In genomic region chr4:46390390-46390970, GRCm38 (mm10) we compare ENCODE assay signal across 8 mouse cellular contexts. TPM values are rescaled to one million over a fixed set of nuclear protein-coding genes. Genes with fewer than 3 reads are reported as not detected.
DNase-seq lines count a peak whose midpoint lies in the region; ATAC-seq and TF ChIP-seq lines count a peak whose summit lies in the region.

No protein-coding gene starts in this region.

- peak overlapping the region; percentile 97 for H3K9ac ChIP-seq in MEL (ENCODE audit: control insufficient read depth, low read depth, low read length, poor library complexity, severe bottlenecking)
- peak overlapping the region; percentile 79; the same call in 1 of the 2 replicates for H3K9ac ChIP-seq in forebrain, embryonic 15.5 days (replicated peaks)
- H3K9ac ChIP-seq in lung, embryonic 14.5 days = peak overlapping the region; percentile 81

- peak overlapping the region; percentile 70 to 90 for H3K4me3 ChIP-seq in MEL (ENCODE audit: control insufficient read depth in 1 of 2, insufficient read depth in 1 of 2, low read depth in 2 of 2, low read length in 2 of 2)
- peak overlapping the region; percentile 74; the same call in 1 of the 2 replicates for H3K4me3 ChIP-seq in forebrain, embryonic 15.5 days
- peak overlapping the region; percentile 61 for H3K4me3 ChIP-seq in lung, embryonic 14.5 days (ENCODE audit: low read depth, low read length)

- DNase-seq in MEL (ENCODE audit: low read depth, low spot score) = peak; percentile 96
- peak; percentile 78 to 80 for DNase-seq in cerebellum, adult 18-20 months
- DNase-seq in layer of hippocampus, adult 8-10 months (ENCODE audit: low spot score in 2 of 2) = peak; percentile 44 to 74
- DNase-seq in lung, embryonic 14.5 days = peak; percentile 95
- DNase-seq in thymus, adult 18-20 months = peak; percentile 61 to 80

- 0 out of 4 replicates have a peak, but pooled peaks of 1 of the 2 experiments have one; percentile 5 for TF ChIP-seq EP300 in MEL (IDR thresholded peaks at IDR 0.05; ENCODE audit: low read depth in 1 of 2, low read length in 2 of 2)

- peak; percentile 84 to 97 (median 94) for TF ChIP-seq CTCF in MEL (IDR thresholded peaks at IDR 0.05 in 2 of 3, conservative IDR thresholded peaks at IDR 0.05 in 1 of 3; ENCODE audit: control insufficient read depth in 1 of 3, insufficient read depth in 1 of 3, low read depth in 2 of 3, low read length in 3 of 3, poor library complexity in 1 of 3, severe bottlenecking in 1 of 3)
- peak; percentile 89 for TF ChIP-seq CTCF in lung, embryonic 14.5 days (IDR thresholded peaks at IDR 0.05; ENCODE audit: low read depth)

- no peaks in the 10 kb centered on the region for H3K27me3 ChIP-seq in MEL (ENCODE audit: control insufficient read depth in 1 of 2, insufficient read depth in 2 of 2, low read length in 2 of 2)
- no peaks in the 10 kb centered on the region for H3K27me3 ChIP-seq in forebrain, embryonic 15.5 days
- H3K27me3 ChIP-seq in lung, embryonic 14.5 days (ENCODE audit: insufficient read depth, low read length) = no peaks in the 10 kb centered on the region

- peak overlapping the region; percentile 96 for H3K27ac ChIP-seq in MEL (ENCODE audit: control insufficient read depth, low read depth, low read length)
- H3K27ac ChIP-seq in forebrain, embryonic 15.5 days (replicated peaks) = no peak overlapping the region
- peak overlapping the region; percentile 16; the same call in 1 of the 2 replicates for H3K27ac ChIP-seq in lung, embryonic 14.5 days (ENCODE audit: low read depth)

- peak in 1 of 2 experiments; percentile 48; a peak in 2 of 4 replicates for TF ChIP-seq POLR2A in MEL (IDR thresholded peaks at IDR 0.05; ENCODE audit: control insufficient read depth in 1 of 2, insufficient read depth in 1 of 2, low read depth in 1 of 2, low read length in 2 of 2, poor library complexity in 1 of 2)

- H3K4me2 ChIP-seq in forebrain, embryonic 15.5 days (replicated peaks) = peak overlapping the region; percentile 58
- peak overlapping the region; percentile 68 for H3K4me2 ChIP-seq in lung, embryonic 14.5 days

- peaks cover 0 to 2% of the 10 kb centered on the region in 2 experiments; a peak in 2 of 4 replicates for H3K36me3 ChIP-seq in MEL (ENCODE audit: control insufficient read depth in 1 of 2, insufficient read depth in 2 of 2, low read length in 2 of 2)
- H3K36me3 ChIP-seq in forebrain, embryonic 15.5 days = 0 out of 2 replicates have a peak, but pooled peaks cover under 1% of the 10 kb centered on the region
- peaks cover 13% of the 10 kb centered on the region for H3K36me3 ChIP-seq in lung, embryonic 14.5 days (ENCODE audit: insufficient read depth)

- 0 out of 4 replicates have a peak, but pooled peaks cover 0 to 2% of the 10 kb centered on the region in 2 experiments for H3K4me1 ChIP-seq in MEL (ENCODE audit: control insufficient read depth in 1 of 2, insufficient read depth in 2 of 2, low read length in 2 of 2)
- peaks cover 12% of the 10 kb centered on the region for H3K4me1 ChIP-seq in forebrain, embryonic 15.5 days
- H3K4me1 ChIP-seq in lung, embryonic 14.5 days (ENCODE audit: insufficient read depth) = no peaks in the 10 kb centered on the region

- WGBS in forebrain, embryonic 15.5 days = 24% methylated on average over 9 of the region's 9 CpGs
- 22% methylated on average over 9 of the region's 9 CpGs for WGBS in lung, embryonic 14.5 days

- TF ChIP-seq RAD21 in MEL (IDR thresholded peaks at IDR 0.05; ENCODE audit: low read depth, low read length) = peak; percentile 77

- no peaks in the 10 kb centered on the region for H3K9me3 ChIP-seq in MEL (replicated peaks; ENCODE audit: insufficient read depth, low read length)
- no peaks in the 10 kb centered on the region for H3K9me3 ChIP-seq in forebrain, embryonic 15.5 days
- no peaks in the 10 kb centered on the region for H3K9me3 ChIP-seq in lung, embryonic 14.5 days (ENCODE audit: low read depth, low read length)

- peaks cover 5% of the 10 kb centered on the region; the same call in 1 of the 2 replicates for H3K79me2 ChIP-seq in MEL (ENCODE audit: control insufficient read depth, insufficient read depth, low read length, poor library complexity)

- ATAC-seq in forebrain, embryonic 15.5 days (replicated peaks) = no peak
- ATAC-seq in hematopoietic stem cell, adult 5-6 weeks (replicated peaks in 1 of 2; ENCODE audit: insufficient read depth in 1 of 2, low FRiP score in 2 of 2, low TSS enrichment in 1 of 2, low read depth in 1 of 2, poor library complexity in 2 of 2, severe bottlenecking in 2 of 2) = peak; percentile 61 to 66
- ATAC-seq in lung, embryonic 14.5 days (ENCODE audit: insufficient read depth) = no peak
- peak; percentile 71 for ATAC-seq in neutrophil, adult 5-6 weeks (ENCODE audit: extremely low read depth, insufficient number of reproducible peaks, low FRiP score, poor library complexity, severe bottlenecking)

TF ChIP-seq in MEL, 35 proteins besides CTCF, POLR2A, EP300 and RAD21 (continues in another document):
- TF ChIP-seq HCFC1 (IDR thresholded peaks at IDR 0.05; ENCODE audit: low read depth, low read length) = peak; percentile 55
- no peak for TF ChIP-seq NRF1 (IDR thresholded peaks at IDR 0.05; ENCODE audit: insufficient read depth, low read depth, low read length, poor library complexity, severe bottlenecking)
- peak; percentile 61 for TF ChIP-seq SIN3A (IDR thresholded peaks at IDR 0.05; ENCODE audit: low read length)
- TF ChIP-seq POLR2AphosphoS5 (IDR thresholded peaks at IDR 0.05; ENCODE audit: borderline replicate concordance, low read depth, low read length) = no peak
- TF ChIP-seq MYB (IDR thresholded peaks at IDR 0.05; ENCODE audit: low read depth, low read length) = no peak
- TF ChIP-seq POLR2AphosphoS2 (IDR thresholded peaks at IDR 0.05; ENCODE audit: low read length) = no peak; the same call in 1 of the 2 replicates
- no peak for TF ChIP-seq JUND (IDR thresholded peaks at IDR 0.05; ENCODE audit: low read depth, low read length)
- TF ChIP-seq GATA1 (IDR thresholded peaks at IDR 0.05; ENCODE audit: low read depth, low read length) = no peak
- TF ChIP-seq TCF12 (IDR thresholded peaks at IDR 0.05; ENCODE audit: low read depth, low read length) = 0 out of 2 replicates have a peak, but pooled peaks have one; percentile 21
- TF ChIP-seq BHLHE40 (IDR thresholded peaks at IDR 0.05; ENCODE audit: borderline replicate concordance, low read depth, low read length) = no peak
- TF ChIP-seq MAZ (IDR thresholded peaks at IDR 0.05; ENCODE audit: low read depth, low read length) = 0 out of 2 replicates have a peak, but pooled peaks have one; percentile 21
- TF ChIP-seq ZNF384 (IDR thresholded peaks at IDR 0.05; ENCODE audit: low read depth, low read length) = no peak
- TF ChIP-seq ETS1 (IDR thresholded peaks at IDR 0.05; ENCODE audit: low read depth, low read length) = peak; percentile 13; the same call in 1 of the 2 replicates
- no peak for TF ChIP-seq CHD2 (IDR thresholded peaks at IDR 0.05; ENCODE audit: low read length)
- no peak for TF ChIP-seq ZKSCAN1 (IDR thresholded peaks at IDR 0.05; ENCODE audit: low read depth, low read length)
- peak; percentile 84 for TF ChIP-seq SMC3 (IDR thresholded peaks at IDR 0.05; ENCODE audit: low read depth, low read length)
- TF ChIP-seq GABPA (IDR thresholded peaks at IDR 0.05; ENCODE audit: low read depth, low read length) = no peak
- no peak for TF ChIP-seq CHD1 (IDR thresholded peaks at IDR 0.05; ENCODE audit: low read depth, low read length)
- peak; percentile 80 for TF ChIP-seq TBP (IDR thresholded peaks at IDR 0.05; ENCODE audit: low read depth, low read length)
- TF ChIP-seq NELFE (IDR thresholded peaks at IDR 0.05; ENCODE audit: low read depth, low read length) = peak; percentile 60
- TF ChIP-seq KAT2A (conservative IDR thresholded peaks at IDR 0.05; ENCODE audit: low read depth, low read length) = no peak
- TF ChIP-seq ELF1 (IDR thresholded peaks at IDR 0.05; ENCODE audit: low read depth, low read length) = no peak
- no peak for TF ChIP-seq E2F4 (IDR thresholded peaks at IDR 0.05; ENCODE audit: borderline replicate concordance, low read depth, low read length)
- TF ChIP-seq MAX (IDR thresholded peaks at IDR 0.05; ENCODE audit: low read length) = peak; percentile 25
- peak; percentile 64 for TF ChIP-seq ZC3H11A (IDR thresholded peaks at IDR 0.05; ENCODE audit: low read depth, low read length)
- TF ChIP-seq RCOR1 (IDR thresholded peaks at IDR 0.05; ENCODE audit: low read depth, low read length) = no peak; the same call in 1 of the 2 replicates

RNA-seq across cellular contexts. Expression of gene Trmo, which starts 1.2 kb away (rescaled TPM):
- total RNA-seq in MEL (2012; rRNA removed) = 4.1 and 5.0 TPM in 2 replicates
- 1 to 10 TPM in 1 of 2 experiments, not detected in 1; 3.5 TPM for polyA plus RNA-seq in MEL (2012; ENCODE audit: insufficient read depth in 1 of 2, insufficient read length in 2 of 2, low read depth in 1 of 2, low replicate concordance in 2 of 2, missing spikeins in 1 of 2)
- 11.5 and 12.7 TPM in 2 replicates for polyA plus RNA-seq in forebrain, embryonic 15.5 days (2015; fragmentation: Nextera tagmentation; extraction: Ambion mirVana)
- 10.6 and 12.9 TPM in 2 replicates for total RNA-seq in hematopoietic stem cell, adult 5-6 weeks (2017)
- total RNA-seq in layer of hippocampus, adult 8-10 months (2022) = 1 to 10 TPM; 4.8 to 6.9 (median 5.6) TPM
- polyA plus RNA-seq in lung, embryonic 14.5 days (2014; fragmentation: Nextera tagmentation; extraction: Ambion mirVana) = 9.2 and 9.4 TPM in 2 replicates
- total RNA-seq in neutrophil, adult 5-6 weeks (2017) = 10.1 and 13.2 TPM in 2 replicates

RNA-seq across cellular contexts. Expression of gene Hemgn, which starts 22.8 kb away (rescaled TPM):
- 7.4 and 11.8 TPM in 2 replicates for total RNA-seq in MEL (2012; rRNA removed)
- 10 to 100 TPM in 1 of 2 experiments, not detected in 1; 19.9 TPM for polyA plus RNA-seq in MEL (2012; ENCODE audit: insufficient read depth in 1 of 2, insufficient read length in 2 of 2, low read depth in 1 of 2, low replicate concordance in 2 of 2, missing spikeins in 1 of 2)
- polyA plus RNA-seq in forebrain, embryonic 15.5 days (2015; fragmentation: Nextera tagmentation; extraction: Ambion mirVana) = 0.24 TPM in 1 of 2 replicates, not detected in the other
- total RNA-seq in hematopoietic stem cell, adult 5-6 weeks (2017) = 35.5 and 57.0 TPM in 2 replicates
- not detected for total RNA-seq in layer of hippocampus, adult 8-10 months (2022)
- polyA plus RNA-seq in lung, embryonic 14.5 days (2014; fragmentation: Nextera tagmentation; extraction: Ambion mirVana) = 0.55 and 0.74 TPM in 2 replicates
- total RNA-seq in neutrophil, adult 5-6 weeks (2017) = 0.47 and 0.74 TPM in 2 replicates

RNA-seq across cellular contexts. Expression of gene Foxe1, which starts 47.1 kb away (rescaled TPM):
- 0.04 TPM in 1 of 2 replicates, not detected in the other for total RNA-seq in MEL (2012; rRNA removed)
- polyA plus RNA-seq in MEL (2012; ENCODE audit: insufficient read depth in 1 of 2, insufficient read length in 2 of 2, low read depth in 1 of 2, low replicate concordance in 2 of 2, missing spikeins in 1 of 2) = not detected
- not detected in 2 replicates for polyA plus RNA-seq in forebrain, embryonic 15.5 days (2015; fragmentation: Nextera tagmentation; extraction: Ambion mirVana)
- not detected in 2 replicates for total RNA-seq in hematopoietic stem cell, adult 5-6 weeks (2017)
- total RNA-seq in layer of hippocampus, adult 8-10 months (2022) = not detected
- polyA plus RNA-seq in lung, embryonic 14.5 days (2014; fragmentation: Nextera tagmentation; extraction: Ambion mirVana) = not detected in 2 replicates
- total RNA-seq in neutrophil, adult 5-6 weeks (2017) = not detected in 2 replicates

Comparison
In these comparisons a context has a peak if more than half of its experiments do, and no peak if none do; other contexts are left out.
1. ATAC-seq: peak in hematopoietic stem cell, adult 5-6 weeks (2 of 2) and neutrophil, adult 5-6 weeks (single experiment); none in forebrain, embryonic 15.5 days (single experiment) and lung, embryonic 14.5 days (single experiment).
2. Peak in every context shown above with its lines, with median percentiles within 50 percentile points of each other: DNase-seq, H3K4me3 ChIP-seq and H3K9ac ChIP-seq.